Mouse (Mus musculus): ENCODE data around the gene Lrba. TPM values are rescaled to one million over a fixed set of nuclear protein-coding genes. Genes with fewer than 3 reads are reported as not detected.

The Lrba gene
- polyA plus RNA-seq, 1 experiment from 2014 or later = 3.7 TPM

- H3K9ac ChIP-seq = peak within 1 kb of the TSS; percentile 61
- H3K4me3 ChIP-seq = peak within 1 kb of the TSS; percentile 52
- peaks cover 17% of the 10 kb centered on the region; the same call in 1 of the 2 replicates for H3K27me3 ChIP-seq
- no peaks in the 10 kb centered on the region for H3K36me3 ChIP-seq
- 4% methylated on average over 25 of the region's 25 CpGs for WGBS
- H3K4me1 ChIP-seq = peaks cover 21% of the 10 kb centered on the region
- H3K9me3 ChIP-seq = no peaks in the 10 kb centered on the region
- ATAC-seq (ENCODE audit: insufficient number of reproducible peaks, low FRiP score, low TSS enrichment, low read depth) = peak; percentile 85
- peak within 1 kb of the TSS; percentile 82 for H3K4me2 ChIP-seq
- H3K27ac ChIP-seq = peak within 1 kb of the TSS; percentile 89
Measured at GRCm38 (mm10) chr3:86548091-86549015, 323.9 kb downstream of the Lrba start, which contains the start of gene Mab21l2. Gene Mab21l2 (minus strand): TSS chr3:86548629.

DNA sequence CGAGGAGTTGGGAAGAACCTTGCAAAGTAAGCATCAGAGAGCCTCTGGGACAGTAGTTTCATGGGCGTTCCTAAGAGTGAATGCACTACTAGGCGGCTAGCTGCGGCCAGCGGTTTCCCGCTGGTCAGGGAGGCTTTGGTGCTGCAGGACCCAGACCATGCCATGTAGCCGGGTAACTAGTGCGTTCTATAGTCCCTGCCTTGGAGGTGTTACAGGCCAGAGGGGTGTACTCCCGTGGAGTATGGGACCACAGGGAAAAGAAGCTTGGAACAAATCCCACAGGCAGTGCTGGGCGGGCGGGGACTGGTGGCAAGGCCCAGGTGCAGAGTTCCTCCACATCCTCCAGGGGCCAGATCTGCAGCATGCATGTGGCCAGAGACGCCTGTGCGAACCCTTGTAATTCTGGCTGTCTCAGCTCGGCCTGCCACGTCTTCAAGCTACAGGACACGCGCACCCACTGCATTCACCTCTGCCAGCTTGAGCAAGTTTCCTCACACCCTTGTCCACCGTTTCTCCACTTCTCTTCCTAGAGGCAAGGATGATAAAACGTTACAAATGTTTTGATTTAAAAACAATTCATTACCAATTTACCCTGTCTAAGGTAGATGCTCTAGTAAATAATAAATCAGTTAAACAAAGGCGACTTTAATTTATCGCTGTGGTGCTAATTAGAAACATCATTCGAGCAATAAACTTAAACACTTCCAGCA, 326.0 kb downstream of the Lrba start:
- WGBS = 12% methylated on average over 22 of the region's 22 CpGs

GRCm38 (mm10) chr3:86551011-86551728, 326.7 kb downstream of the Lrba start:
- Histone ChIP-seq H3K4me2 (peak overlapping the region; percentile 40), H3K27ac (peak overlapping the region; percentile 72; the same call in 1 of the 2 replicates), H3K4me3 (no peak overlapping the region), H3K4me1 (peaks cover 21% of the 10 kb centered on the region), H3K9me3 (no peaks in the 10 kb centered on the region), H3K36me3 (no peaks in the 10 kb centered on the region), H3K9ac (no peak overlapping the region), H3K27me3 (0 out of 2 replicates have a peak, but pooled peaks cover 14% of the 10 kb centered on the region)
- 29% methylated on average over 8 of the region's 8 CpGs for WGBS
- no peak for ATAC-seq (ENCODE audit: insufficient number of reproducible peaks, low FRiP score, low TSS enrichment, low read depth)

More for the DNA sequence above, 326.0 kb downstream of the Lrba start:
- Histone ChIP-seq H3K27me3 (0 out of 2 replicates have a peak, but pooled peaks cover 14% of the 10 kb centered on the region), H3K27ac (peak overlapping the region; percentile 72), H3K4me2 (peak overlapping the region; percentile 40), H3K9ac (0 out of 2 replicates have a peak overlapping the region, but pooled peaks have one; percentile 17), H3K36me3 (no peaks in the 10 kb centered on the region), H3K4me3 (peak overlapping the region; percentile 27), H3K9me3 (no peaks in the 10 kb centered on the region), H3K4me1 (peaks cover 21% of the 10 kb centered on the region)
- peak; percentile 63; the same call in 1 of the 2 replicates for ATAC-seq (ENCODE audit: insufficient number of reproducible peaks, low FRiP score, low TSS enrichment, low read depth)

DNA sequence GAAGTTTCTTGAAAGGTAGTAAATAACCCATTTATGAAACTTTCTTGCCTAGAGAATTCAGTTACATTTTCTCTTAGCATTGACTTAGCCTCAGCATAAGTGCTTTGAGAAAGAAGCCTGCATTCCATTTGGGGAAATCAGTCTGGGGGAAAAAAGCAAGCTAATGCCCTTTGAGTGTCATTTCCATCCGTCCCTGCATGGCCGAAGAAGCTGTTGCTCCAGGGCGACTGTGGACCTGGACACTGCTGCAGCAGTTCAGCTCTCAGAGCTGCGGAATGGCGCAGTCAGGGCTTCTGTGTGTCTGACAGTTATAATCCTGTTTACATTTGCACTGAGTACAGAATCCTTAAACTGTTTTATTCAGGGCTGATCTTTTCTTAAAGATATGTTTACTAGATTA, 327.7 kb downstream of the Lrba start:
- no peak for ATAC-seq (ENCODE audit: insufficient number of reproducible peaks, low FRiP score, low TSS enrichment, low read depth)

GRCm38 (mm10) chr3:86558976-86559375, 334.5 kb downstream of the Lrba start:
- WGBS = 40% methylated on average over 1 of the region's 1 CpGs
- H3K27me3 ChIP-seq = no peaks in the 10 kb centered on the region
- no peak overlapping the region for H3K27ac ChIP-seq
- no peaks in the 10 kb centered on the region for H3K36me3 ChIP-seq
- H3K9ac ChIP-seq = no peak overlapping the region
- no peak for ATAC-seq (ENCODE audit: insufficient number of reproducible peaks, low FRiP score, low TSS enrichment, low read depth)
- no peak overlapping the region for H3K4me2 ChIP-seq
- H3K9me3 ChIP-seq = no peaks in the 10 kb centered on the region
- no peaks in the 10 kb centered on the region for H3K4me1 ChIP-seq
- H3K4me3 ChIP-seq = no peak overlapping the region

More for the DNA sequence above, 327.7 kb downstream of the Lrba start:
- Histone ChIP-seq H3K4me1 (peaks cover 13% of the 10 kb centered on the region), H3K4me3 (no peak overlapping the region), H3K27ac (no peak overlapping the region), H3K36me3 (no peaks in the 10 kb centered on the region), H3K4me2 (no peak overlapping the region), H3K27me3 (0 out of 2 replicates have a peak, but pooled peaks cover 14% of the 10 kb centered on the region), H3K9me3 (no peaks in the 10 kb centered on the region), H3K9ac (no peak overlapping the region)
- 65% methylated on average over 5 of the region's 5 CpGs for WGBS

- Histone ChIP-seq H3K36me3 (no peaks in the 10 kb centered on the region), H3K4me1 (no peaks in the 10 kb centered on the region), H3K4me2 (no peak overlapping the region), H3K9ac (no peak overlapping the region), H3K4me3 (no peak overlapping the region), H3K9me3 (no peaks in the 10 kb centered on the region), H3K27ac (no peak overlapping the region), H3K27me3 (no peaks in the 10 kb centered on the region)
- ATAC-seq (ENCODE audit: insufficient number of reproducible peaks, low FRiP score, low TSS enrichment, low read depth) = no peak
- WGBS = 77% methylated on average over 4 of the region's 4 CpGs
Measured at GRCm38 (mm10) chr3:86559635-86560034, 335.2 kb downstream of the Lrba start.

- ATAC-seq (ENCODE audit: insufficient number of reproducible peaks, low FRiP score, low TSS enrichment, low read depth) = no peak
- Histone ChIP-seq H3K4me2 (no peak overlapping the region), H3K27me3 (no peaks in the 10 kb centered on the region), H3K9ac (no peak overlapping the region), H3K4me1 (no peaks in the 10 kb centered on the region), H3K9me3 (no peaks in the 10 kb centered on the region), H3K36me3 (no peaks in the 10 kb centered on the region), H3K4me3 (no peak overlapping the region), H3K27ac (no peak overlapping the region)
- 79% methylated on average over 4 of the region's 4 CpGs for WGBS
Measured at GRCm38 (mm10) chr3:86560281-86561022, 336.0 kb downstream of the Lrba start.

GRCm38 (mm10) chr3:86561023-86561344, 336.5 kb downstream of the Lrba start:
- H3K4me2 ChIP-seq = no peak overlapping the region
- 93% methylated on average over 1 of the region's 1 CpGs for WGBS
- H3K4me3 ChIP-seq = no peak overlapping the region
- H3K9ac ChIP-seq = no peak overlapping the region
- no peaks in the 10 kb centered on the region for H3K9me3 ChIP-seq
- H3K36me3 ChIP-seq = no peaks in the 10 kb centered on the region
- no peaks in the 10 kb centered on the region for H3K27me3 ChIP-seq
- no peaks in the 10 kb centered on the region for H3K4me1 ChIP-seq
- H3K27ac ChIP-seq = no peak overlapping the region
- no peak for ATAC-seq (ENCODE audit: insufficient number of reproducible peaks, low FRiP score, low TSS enrichment, low read depth)

- Histone ChIP-seq H3K9me3 (no peaks in the 10 kb centered on the region), H3K27me3 (no peaks in the 10 kb centered on the region), H3K36me3 (no peaks in the 10 kb centered on the region), H3K27ac (no peak overlapping the region), H3K4me1 (no peaks in the 10 kb centered on the region), H3K4me3 (no peak overlapping the region), H3K4me2 (no peak overlapping the region), H3K9ac (no peak overlapping the region)
- WGBS = 95% methylated on average over 1 of the region's 1 CpGs
- no peak for ATAC-seq (ENCODE audit: insufficient number of reproducible peaks, low FRiP score, low TSS enrichment, low read depth)
Measured at GRCm38 (mm10) chr3:86561396-86561795, 336.9 kb downstream of the Lrba start.

- ATAC-seq (ENCODE audit: insufficient number of reproducible peaks, low FRiP score, low TSS enrichment, low read depth) = no peak
- no peak overlapping the region for H3K27ac ChIP-seq
- H3K9ac ChIP-seq = no peak overlapping the region
- no peak overlapping the region for H3K4me2 ChIP-seq
- 83% methylated on average over 4 of the region's 4 CpGs for WGBS
- no peaks in the 10 kb centered on the region for H3K36me3 ChIP-seq
- H3K4me1 ChIP-seq = no peaks in the 10 kb centered on the region
- no peak overlapping the region for H3K4me3 ChIP-seq
- no peaks in the 10 kb centered on the region for H3K27me3 ChIP-seq
- no peaks in the 10 kb centered on the region for H3K9me3 ChIP-seq
Measured at GRCm38 (mm10) chr3:86567312-86567711, 342.8 kb downstream of the Lrba start.

DNA sequence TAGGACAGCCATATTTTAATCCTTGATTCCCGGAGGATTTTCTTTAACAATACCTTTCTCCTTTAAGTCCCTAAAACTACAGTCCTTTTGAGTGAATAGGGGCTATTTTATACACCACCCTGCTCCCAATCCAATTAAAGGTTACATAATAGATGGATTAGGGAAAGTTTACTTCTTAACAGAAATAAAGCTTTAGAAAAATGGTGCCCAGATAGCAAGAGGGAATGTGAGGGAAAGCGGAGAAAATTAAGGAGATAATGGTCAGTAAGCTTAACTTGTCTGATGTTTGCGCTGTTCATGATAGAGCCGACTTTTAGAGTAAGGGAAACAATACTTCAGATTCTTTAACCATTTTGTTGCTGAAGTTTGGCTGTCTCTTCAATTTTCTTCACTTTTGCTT, 347.0 kb downstream of the Lrba start:
- Histone ChIP-seq H3K4me2 (no peak overlapping the region), H3K36me3 (no peaks in the 10 kb centered on the region), H3K9ac (no peak overlapping the region), H3K27me3 (no peaks in the 10 kb centered on the region), H3K27ac (no peak overlapping the region), H3K9me3 (no peaks in the 10 kb centered on the region), H3K4me1 (no peaks in the 10 kb centered on the region), H3K4me3 (no peak overlapping the region)
- ATAC-seq (ENCODE audit: insufficient number of reproducible peaks, low FRiP score, low TSS enrichment, low read depth) = no peak
- WGBS = 62% methylated on average over 4 of the region's 4 CpGs

All from limb, embryonic 15.5 days (tissue).